Mouse (Mus musculus) effector memory CD4-positive, alpha-beta T cell, adult 5 months (primary cell): ENCODE data around the gene Fli1. TPM values are rescaled to one million over a fixed set of nuclear protein-coding genes. Genes with fewer than 3 reads are reported as not detected.

Experiments used
- polyA plus RNA-seq: library from polyadenylated mRNA; unstranded; fragments of 100-300 nt; shearing (Covaris generic); gene quantifications from one replicate; pipeline ENCODE4 v1.2.1, GENCODE M21; 2017

Fli1 gene
- 116 TPM for polyA plus RNA-seq

DNA sequence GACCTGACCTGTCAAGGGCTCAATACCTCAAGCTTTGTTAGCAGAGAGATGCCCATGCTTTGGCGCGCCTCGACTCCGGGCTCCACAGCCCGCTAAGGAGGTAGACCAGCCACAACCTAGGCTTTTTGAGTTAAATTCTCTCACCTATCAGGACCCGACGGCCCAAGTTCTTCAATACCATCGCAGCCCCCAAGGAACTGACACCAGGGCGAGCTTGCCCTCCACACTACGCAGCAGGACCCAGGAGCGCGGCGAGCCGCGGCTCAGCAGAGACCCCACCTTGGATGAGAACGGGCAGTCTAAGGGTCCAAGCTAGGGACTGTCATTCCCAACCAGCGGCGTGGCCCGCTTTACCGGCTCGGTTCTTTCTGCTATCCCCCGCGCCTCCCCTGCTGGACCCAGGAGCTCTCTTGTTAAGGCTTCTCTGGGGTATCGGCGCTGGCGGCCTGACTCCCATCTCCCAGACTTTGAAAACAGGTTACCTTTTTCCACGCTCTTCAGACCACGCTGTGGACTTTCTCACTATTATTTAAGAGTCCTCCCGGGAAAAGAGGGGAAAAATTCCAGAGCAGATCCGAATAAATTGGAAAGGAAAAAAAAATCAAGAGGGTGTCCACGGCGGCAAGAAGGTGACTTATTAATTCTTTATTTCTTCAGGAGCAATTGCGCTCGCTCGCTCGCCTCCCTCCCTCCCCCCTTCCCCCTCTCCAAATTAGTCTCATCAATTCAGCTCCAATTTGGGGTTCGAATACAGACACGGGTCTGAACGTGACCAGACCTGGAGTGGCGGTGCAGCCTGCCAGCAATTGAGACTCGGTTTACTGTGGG, at the start of gene Fli1:
TSS of gene Fli1 (minus strand) at position 650 of the 828 bp plus-strand sequence.

Other genes with a start within 250 kb of the Fli1 start
- gene Kcnj5, start 198.5 kb downstream of the Fli1 start, polyA plus RNA-seq = not detected
- not detected for gene Kcnj1, start 170.4 kb downstream of the Fli1 start, polyA plus RNA-seq
- gene Ets1, start 93.4 kb upstream of the Fli1 start, polyA plus RNA-seq = 1,541 TPM